Mouse (Mus musculus) forebrain, embryonic 11.5 days (tissue): ENCODE results near the gene Tmem81. TPM values are rescaled to one million over a fixed set of nuclear protein-coding genes. Genes with fewer than 3 reads are reported as not detected.

Source experiments
- ATAC-seq: fragments of 200-750 bp; cut with Nextera tagmentation; replicated peaks from 2 replicates; pipeline ENCODE4 v1.8.0; 2017; ENCODE audit warnings: moderate TSS enrichment; ENCODE audit not compliant: low FRiP score
- DNase-seq: peaks from one replicate; pipeline ENCODE4 v3.0.0-alpha.2; 2017; ENCODE audit warnings: low spot score
- H3K27ac ChIP-seq: fragments of 300-500 bp; sonication (generic); 2 replicates; pipeline ENCODE4 v1.5.1; 2014; ENCODE audit warnings: low read depth, low read length
- H3K27me3 ChIP-seq: fragments of 300-500 bp; sonication (generic); 2 replicates; pipeline ENCODE4 v1.6.1; 2014; ENCODE audit warnings: mild to moderate bottlenecking, low read length, mixed read lengths; ENCODE audit not compliant: control insufficient read depth, insufficient read depth
- H3K36me3 ChIP-seq: fragments of 300-500 bp; sonication (generic); 2 replicates; pipeline ENCODE4 v1.6.1; 2014; ENCODE audit warnings: mild to moderate bottlenecking, low read length, moderate library complexity, mixed read lengths; ENCODE audit not compliant: control insufficient read depth, insufficient read depth
- H3K4me1 ChIP-seq: fragments of 300-500 bp; sonication (generic); replicated peaks from 2 replicates; pipeline ENCODE4 v1.6.1; 2014; ENCODE audit warnings: low read length, mixed read lengths; ENCODE audit not compliant: control insufficient read depth, insufficient read depth
- H3K4me2 ChIP-seq: fragments of 300-500 bp; sonication (generic); 2 replicates; pipeline ENCODE4 v1.6.1; 2014; ENCODE audit warnings: low read depth, mild to moderate bottlenecking, low read length, moderate library complexity, mixed read lengths; ENCODE audit not compliant: severe bottlenecking
- H3K4me3 ChIP-seq: fragments of 300-500 bp; sonication (generic); 2 replicates; pipeline ENCODE4 v1.5.1; 2014; ENCODE audit warnings: low read depth, low read length
- H3K9ac ChIP-seq: fragments of 300-500 bp; sonication (generic); 2 replicates; pipeline ENCODE4 v1.6.1; 2014; ENCODE audit warnings: low read length
- H3K9me3 ChIP-seq: fragments of 300-500 bp; sonication (generic); 2 replicates; pipeline ENCODE4 v1.6.1; 2016; ENCODE audit warnings: low read length, mixed read lengths; ENCODE audit not compliant: control insufficient read depth
- WGBS: fragments of 180-500 bp; shearing (Covaris S2); extraction: QIAGEN DNeasy Blood & Tissue Kit; methylation state at CpG from one replicate; pipeline ENCODE4 v1.1.7; 2014; 5-methylcytosine and 5-hydroxymethylcytosine counted together
- polyA plus RNA-seq: library from polyadenylated mRNA; unstranded; fragments of >200 nt; fragmentation: Nextera tagmentation; extraction: Ambion mirVana; gene quantifications from 2 replicates; pipeline ENCODE4 v1.2.1, GENCODE M21; 2014

Gene Tmem81
- polyA plus RNA-seq, 1 experiment from 2014 or later, result 1.1 TPM

GRCm38 (mm10) chr1:132476575-132476927 is 29.5 kb upstream of the Tmem81 start:
- Histone ChIP-seq H3K9me3 (no peaks in the 10 kb centered on the region), H3K27me3 (no peaks in the 10 kb centered on the region), H3K4me3 (peak overlapping the region; percentile 84), H3K4me1 (peaks cover 2% of the 10 kb centered on the region; the same call in 1 of the 2 replicates), H3K4me2 (peak overlapping the region; percentile 84), H3K36me3 (no peaks in the 10 kb centered on the region), H3K9ac (peak overlapping the region; percentile 85), H3K27ac (peak overlapping the region; percentile 50; the same call in 1 of the 2 replicates)
- no peak for DNase-seq
- WGBS, result 6% methylated on average over 9 of the region's 9 CpGs
- peak; percentile 68 for ATAC-seq

- Histone ChIP-seq H3K36me3 (no peaks in the 10 kb centered on the region), H3K9ac (peak within 1 kb of the TSS; percentile 85), H3K4me3 (peak within 1 kb of the TSS; percentile 84), H3K27ac (peak within 1 kb of the TSS; percentile 50; the same call in 1 of the 2 replicates), H3K9me3 (no peaks in the 10 kb centered on the region), H3K4me1 (peaks cover 2% of the 10 kb centered on the region; the same call in 1 of the 2 replicates), H3K27me3 (no peaks in the 10 kb centered on the region), H3K4me2 (peak within 1 kb of the TSS; percentile 84)
- DNase-seq (peak; percentile 90), ATAC-seq (peak; percentile 86)
- under 1% methylated on average over 43 of the region's 43 CpGs for WGBS
Observed at GRCm38 (mm10) chr1:132476928-132477691, 28.9 kb upstream of the Tmem81 start, which contains the start of gene Rbbp5. Rbbp5 (plus strand) TSS chr1:132477365.

DNA sequence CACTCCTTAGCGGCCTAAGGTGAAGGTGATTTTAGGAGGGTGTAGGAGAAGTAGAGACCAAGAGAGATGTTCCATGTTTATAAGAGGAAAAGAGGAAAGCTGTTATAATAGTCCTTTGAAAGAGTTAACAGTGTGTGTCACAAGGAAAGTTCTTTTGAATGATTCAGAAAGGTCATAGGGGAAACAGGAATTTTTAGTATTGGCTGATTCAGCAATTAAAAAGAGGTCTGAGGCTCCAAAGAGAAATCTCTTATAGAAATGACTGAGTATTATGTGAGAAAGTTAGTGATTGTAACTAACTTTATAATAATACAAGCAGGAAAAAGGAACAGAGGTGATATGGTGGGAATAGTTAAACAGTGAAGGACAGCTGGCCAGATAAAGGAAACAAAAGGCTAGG is 26.6 kb upstream of the Tmem81 start:
- Histone ChIP-seq H3K36me3 (no peaks in the 10 kb centered on the region), H3K27ac (no peak overlapping the region), H3K9me3 (no peaks in the 10 kb centered on the region), H3K4me1 (peaks cover 2% of the 10 kb centered on the region; the same call in 1 of the 2 replicates), H3K4me2 (no peak overlapping the region), H3K27me3 (no peaks in the 10 kb centered on the region), H3K9ac (no peak overlapping the region), H3K4me3 (no peak overlapping the region)
- no peak for ATAC-seq
- WGBS, result 80% methylated on average over 1 of the region's 1 CpGs
- no peak for DNase-seq

DNA sequence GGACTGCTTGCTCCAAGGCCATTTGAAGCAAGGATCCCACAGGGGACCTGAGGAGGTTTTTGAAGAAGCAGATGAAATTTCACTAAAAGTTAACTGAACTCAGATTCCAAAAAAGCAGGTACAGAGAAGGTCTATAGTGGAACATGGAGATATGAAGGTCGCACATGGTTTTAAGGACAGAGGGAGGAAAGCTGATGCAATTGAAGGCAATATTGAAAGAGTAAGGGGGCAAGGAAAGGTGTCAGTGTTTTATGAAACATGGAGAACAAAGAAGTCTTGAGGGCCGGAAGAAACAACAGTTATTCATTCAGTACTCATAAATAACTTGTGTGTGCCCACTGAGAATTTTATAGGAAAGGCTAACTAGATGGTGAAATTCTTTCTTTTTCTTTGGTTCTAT is 24.4 kb upstream of the Tmem81 start:
- WGBS, result 90% methylated on average over 2 of the region's 2 CpGs
- no peak overlapping the region for H3K9ac ChIP-seq
- H3K4me2 ChIP-seq, result no peak overlapping the region
- DNase-seq, result no peak
- H3K27ac ChIP-seq, result no peak overlapping the region
- no peaks in the 10 kb centered on the region for H3K9me3 ChIP-seq
- no peak for ATAC-seq
- no peaks in the 10 kb centered on the region; the same call in 1 of the 2 replicates for H3K4me1 ChIP-seq
- no peaks in the 10 kb centered on the region; the same call in 1 of the 2 replicates for H3K36me3 ChIP-seq
- no peak overlapping the region for H3K4me3 ChIP-seq
- H3K27me3 ChIP-seq, result no peaks in the 10 kb centered on the region

- Histone ChIP-seq H3K4me1 (no peaks in the 10 kb centered on the region; the same call in 1 of the 2 replicates), H3K4me2 (no peak overlapping the region), H3K27me3 (no peaks in the 10 kb centered on the region), H3K9ac (no peak overlapping the region), H3K4me3 (no peak overlapping the region), H3K27ac (no peak overlapping the region), H3K9me3 (no peaks in the 10 kb centered on the region), H3K36me3 (no peaks in the 10 kb centered on the region; the same call in 1 of the 2 replicates)
- DNase-seq (no peak), ATAC-seq (no peak)
- 88% methylated on average over 3 of the region's 3 CpGs for WGBS
Observed at GRCm38 (mm10) chr1:132483234-132483633, 22.8 kb upstream of the Tmem81 start.

DNA sequence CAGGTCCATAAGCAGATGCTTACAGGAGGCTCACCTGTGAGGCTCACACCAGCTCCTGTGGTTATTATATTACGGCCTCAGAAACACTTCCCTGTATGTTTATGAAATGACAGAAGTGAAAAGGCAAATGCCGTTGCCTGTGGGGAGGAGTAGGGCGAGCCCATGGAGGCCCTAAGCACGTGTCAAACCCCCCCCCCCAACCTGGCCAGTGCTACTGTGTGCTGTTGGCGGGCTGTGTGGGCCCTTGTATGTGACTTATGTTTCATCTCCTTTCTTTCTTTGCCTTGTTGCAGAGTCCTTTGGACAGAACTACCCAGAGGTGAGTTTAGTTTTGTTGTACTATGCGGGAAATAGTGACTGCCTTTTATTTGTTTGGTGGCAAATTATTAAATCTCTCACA is 22.3 kb upstream of the Tmem81 start:
- no peaks in the 10 kb centered on the region; the same call in 1 of the 2 replicates for H3K36me3 ChIP-seq
- no peak overlapping the region for H3K4me3 ChIP-seq
- DNase-seq (no peak), ATAC-seq (no peak)
- H3K4me1 ChIP-seq, result no peaks in the 10 kb centered on the region
- H3K27ac ChIP-seq, result no peak overlapping the region
- no peak overlapping the region for H3K9ac ChIP-seq
- no peaks in the 10 kb centered on the region for H3K27me3 ChIP-seq
- WGBS, result 93% methylated on average over 6 of the region's 6 CpGs
- no peak overlapping the region for H3K4me2 ChIP-seq
- no peaks in the 10 kb centered on the region for H3K9me3 ChIP-seq

- Histone ChIP-seq H3K36me3 (no peaks in the 10 kb centered on the region; the same call in 1 of the 2 replicates), H3K4me2 (no peak overlapping the region), H3K27me3 (no peaks in the 10 kb centered on the region), H3K9ac (no peak overlapping the region), H3K9me3 (no peaks in the 10 kb centered on the region), H3K27ac (no peak overlapping the region), H3K4me3 (no peak overlapping the region), H3K4me1 (no peaks in the 10 kb centered on the region)
- no peak for DNase-seq
- 94% methylated on average over 2 of the region's 2 CpGs for WGBS
- no peak for ATAC-seq
Observed at GRCm38 (mm10) chr1:132500535-132500934, 5.5 kb upstream of the Tmem81 start.

DNA sequence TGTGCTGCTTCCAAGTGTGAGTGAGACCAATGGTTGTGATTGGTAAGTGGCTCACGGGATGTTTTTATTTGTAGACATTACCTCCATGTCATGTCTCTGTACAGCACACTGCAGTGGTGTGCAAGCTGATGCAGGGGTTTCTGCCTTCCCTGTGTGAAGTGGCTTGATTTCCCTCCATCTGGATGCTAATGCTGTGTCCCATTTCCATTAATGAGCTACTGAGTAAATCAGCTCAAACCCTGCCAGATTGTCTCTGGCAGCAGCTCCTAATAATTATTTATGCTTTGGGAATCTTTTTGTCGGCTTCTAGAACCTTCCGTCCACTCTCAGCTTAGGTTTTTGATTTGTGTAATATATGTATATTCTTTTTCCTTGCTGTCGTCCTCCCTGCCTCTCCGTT is 875 bp upstream of the Tmem81 start:
- DNase-seq, result no peak
- H3K4me3 ChIP-seq, result no peak overlapping the region
- WGBS, result 91% methylated on average over 5 of the region's 5 CpGs
- H3K27me3 ChIP-seq, result no peaks in the 10 kb centered on the region
- no peaks in the 10 kb centered on the region for H3K4me1 ChIP-seq
- H3K9me3 ChIP-seq, result no peaks in the 10 kb centered on the region
- no peak overlapping the region for H3K27ac ChIP-seq
- H3K9ac ChIP-seq, result no peak overlapping the region
- peaks cover 7% of the 10 kb centered on the region for H3K36me3 ChIP-seq
- ATAC-seq, result no peak
- H3K4me2 ChIP-seq, result no peak overlapping the region

DNA sequence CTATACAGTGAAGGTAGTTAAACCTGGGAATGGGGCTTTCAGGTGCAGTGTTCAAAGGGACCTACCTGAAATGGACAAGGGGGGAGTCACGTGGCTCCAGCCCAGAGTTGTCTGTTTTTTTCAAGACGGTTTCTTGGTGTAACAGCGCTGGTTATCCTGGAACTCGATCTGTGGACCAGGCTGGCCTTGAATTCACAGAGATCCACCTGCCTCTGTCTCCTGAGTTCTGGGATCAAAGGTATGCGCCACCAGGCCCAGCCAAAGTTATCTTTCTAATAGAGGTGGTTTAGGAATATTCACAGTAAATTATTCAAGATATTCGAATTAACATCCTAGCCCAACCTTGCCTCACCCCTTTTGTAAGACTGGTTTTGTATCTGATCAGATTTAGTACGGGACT is 626 bp downstream of the Tmem81 start:
- H3K9me3 ChIP-seq, result no peaks in the 10 kb centered on the region
- H3K4me1 ChIP-seq, result no peaks in the 10 kb centered on the region
- 93% methylated on average over 7 of the region's 7 CpGs for WGBS
- H3K9ac ChIP-seq, result no peak overlapping the region
- DNase-seq, result no peak
- no peak for ATAC-seq
- H3K36me3 ChIP-seq, result peaks cover 7% of the 10 kb centered on the region
- H3K4me2 ChIP-seq, result no peak overlapping the region
- H3K27ac ChIP-seq, result no peak overlapping the region
- H3K4me3 ChIP-seq, result no peak overlapping the region
- no peaks in the 10 kb centered on the region for H3K27me3 ChIP-seq
